Mouse (Mus musculus) lung, postnatal 14 days (tissue): Measurements from ENCODE around the gene S100z.
A peak's percentile ranks its signal among the peaks of the same experiment; 100 is the strongest.

Source experiments
- DNase-seq: peaks from one replicate; pipeline ENCODE4 v3.0.0; 2021

The S100z gene

DNA sequence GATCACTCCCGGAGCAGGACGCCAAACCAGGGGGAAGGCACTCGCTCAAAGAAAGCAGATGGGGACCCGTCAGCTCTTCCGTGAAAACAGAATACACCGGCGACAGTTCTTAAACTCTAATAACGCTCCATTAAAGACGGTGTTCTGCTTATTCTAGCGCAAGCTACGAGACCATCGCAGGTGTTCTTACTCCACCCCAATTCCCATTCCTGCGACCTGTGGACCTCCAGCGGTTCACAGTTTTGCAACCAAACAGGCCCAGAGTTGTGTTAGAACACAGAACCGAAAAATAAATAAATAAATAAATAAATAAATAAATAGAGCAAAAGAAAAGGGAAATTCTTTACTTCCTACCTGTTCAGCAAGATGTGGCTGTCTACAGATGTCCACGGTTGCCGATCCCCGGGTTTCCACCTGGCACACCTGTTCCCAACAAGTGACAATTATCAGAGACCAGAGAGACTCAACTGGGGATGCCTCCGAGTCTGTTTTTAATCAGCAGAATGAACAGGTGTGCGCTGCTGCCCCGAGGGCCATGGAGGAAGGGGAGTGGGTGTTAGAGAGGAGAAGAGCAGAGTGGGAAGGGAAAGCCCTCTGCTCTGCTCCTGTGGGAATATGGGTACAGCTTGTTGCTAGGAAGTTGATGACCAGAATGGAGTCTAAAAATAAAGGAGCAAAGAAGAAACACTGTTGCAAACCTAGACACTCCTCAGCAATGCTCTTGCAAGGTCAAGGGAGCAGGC is at the start of gene S100z:
TSS of gene S100z (minus strand) at position 51 of the 743 bp plus-strand sequence.
- DNase-seq = no peak

DNA sequence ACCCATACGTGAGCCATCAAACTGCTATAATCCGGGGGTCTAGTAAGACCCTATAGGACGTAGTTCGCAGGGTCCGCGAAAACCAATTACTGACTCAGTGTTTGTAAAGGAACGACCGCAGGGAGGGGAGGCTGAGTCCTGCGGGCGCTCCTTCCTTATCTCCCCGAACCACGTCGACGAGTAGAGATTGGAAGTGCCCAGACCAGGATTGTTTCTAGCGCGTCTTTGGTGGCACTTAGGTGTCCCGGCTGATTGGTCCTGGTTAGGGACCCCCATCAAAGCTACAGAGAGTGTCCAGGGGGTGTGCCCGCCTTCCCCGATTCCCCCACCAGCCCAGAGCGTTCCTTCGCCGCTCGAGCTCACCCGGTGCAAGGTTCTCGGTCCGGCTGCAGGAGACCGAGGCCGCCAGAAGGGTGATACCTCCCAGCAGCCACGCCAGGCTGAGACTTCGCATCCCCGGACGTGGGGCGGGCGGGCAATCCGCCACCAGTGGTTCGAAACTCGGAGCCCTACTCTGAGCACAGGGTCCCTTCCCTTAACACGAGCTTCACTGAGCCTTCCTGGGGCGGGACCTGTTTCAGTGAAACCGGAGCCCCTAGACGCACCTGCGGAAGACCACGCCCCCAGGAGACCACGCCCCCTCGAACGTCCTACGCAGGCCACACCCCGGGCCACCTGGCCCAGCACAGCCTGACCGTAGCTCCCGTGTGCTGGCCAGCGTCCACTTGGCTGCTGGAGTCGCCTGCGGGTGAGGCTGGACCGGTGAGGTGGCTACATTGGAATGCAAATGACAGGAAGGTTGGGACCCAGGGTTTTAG is 46.4 kb upstream of the S100z start, which contains the start of gene F2rl1:
TSS of gene F2rl1 (minus strand) at position 554 of the 818 bp plus-strand sequence.
- peak; percentile 85 for DNase-seq

DNA sequence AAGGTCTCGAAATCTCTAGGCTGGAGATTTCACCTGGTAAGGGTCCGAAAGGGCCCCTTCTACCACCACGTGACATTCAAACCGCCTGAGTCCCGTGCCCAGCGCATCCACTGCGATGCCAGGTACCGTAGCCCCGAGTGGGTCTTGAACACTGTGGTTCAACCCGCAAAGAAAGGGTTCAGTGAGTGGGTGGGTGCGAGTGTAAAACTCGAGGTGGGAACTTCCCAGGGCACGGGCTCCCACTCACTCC is 45.8 kb upstream of the S100z start:
- no peak for DNase-seq

DNA sequence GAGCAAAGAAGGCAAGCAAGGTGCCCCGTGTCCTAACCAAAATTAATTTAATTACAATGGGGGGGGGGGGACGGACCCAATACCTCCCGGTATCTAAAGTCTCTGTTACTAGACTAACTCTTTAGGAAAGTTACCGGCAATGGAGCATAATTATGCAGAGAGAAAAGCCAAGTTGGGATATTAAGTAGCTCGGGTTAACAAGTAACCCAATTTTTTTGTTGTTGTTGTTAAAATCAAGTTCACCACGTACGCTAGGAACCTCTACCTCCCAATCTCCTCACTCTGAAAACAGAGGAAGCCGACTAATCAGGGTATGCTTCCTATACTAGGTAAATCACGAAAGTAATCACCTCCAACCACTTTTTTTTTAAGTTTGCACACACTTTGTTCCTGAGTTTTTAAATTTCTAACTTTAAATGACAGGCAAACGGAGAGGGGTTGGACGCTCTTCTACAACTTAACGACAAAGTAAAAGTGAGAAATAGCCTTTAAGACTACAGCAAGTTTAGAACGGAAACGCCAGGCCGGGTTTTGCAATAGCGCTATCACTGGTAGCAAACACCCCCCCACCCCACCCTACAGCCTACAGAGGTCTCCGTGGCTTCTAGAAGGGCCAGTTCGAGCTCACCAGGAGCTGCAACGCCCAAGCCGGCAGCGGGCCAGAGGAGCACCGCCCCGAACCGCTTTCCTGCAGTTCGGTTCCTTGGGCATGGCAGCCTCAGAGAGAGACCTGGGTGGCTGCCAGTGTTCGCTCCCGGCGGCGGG is 45.3 kb upstream of the S100z start:
- DNase-seq = peak; percentile 60

- no peak for DNase-seq
Measured at GRCm38 (mm10) chr13:95522176-95522575, 43.7 kb upstream of the S100z start.

GRCm38 (mm10) chr13:95521029-95521428 is 42.5 kb upstream of the S100z start:
- DNase-seq = no peak

DNA sequence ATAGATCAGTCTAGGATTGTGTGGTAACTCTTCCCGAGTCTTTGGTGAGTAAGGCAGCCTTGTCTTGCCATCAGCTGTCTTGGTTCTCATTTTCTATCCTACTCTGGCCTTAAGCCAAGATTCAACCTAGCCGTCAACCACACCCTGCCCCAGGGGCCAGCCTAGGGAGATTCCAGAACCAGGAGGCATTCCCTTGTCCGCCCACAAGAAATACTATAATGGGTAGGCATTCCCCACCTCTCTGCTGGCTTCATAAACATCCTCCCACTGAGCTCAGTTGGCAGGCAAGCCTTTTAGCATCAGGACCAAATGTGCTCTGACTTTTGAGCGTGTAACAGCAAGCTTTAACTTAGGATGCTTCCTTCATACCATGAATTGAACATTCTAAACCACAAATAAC is 36.2 kb upstream of the S100z start:
- no peak for DNase-seq

DNA sequence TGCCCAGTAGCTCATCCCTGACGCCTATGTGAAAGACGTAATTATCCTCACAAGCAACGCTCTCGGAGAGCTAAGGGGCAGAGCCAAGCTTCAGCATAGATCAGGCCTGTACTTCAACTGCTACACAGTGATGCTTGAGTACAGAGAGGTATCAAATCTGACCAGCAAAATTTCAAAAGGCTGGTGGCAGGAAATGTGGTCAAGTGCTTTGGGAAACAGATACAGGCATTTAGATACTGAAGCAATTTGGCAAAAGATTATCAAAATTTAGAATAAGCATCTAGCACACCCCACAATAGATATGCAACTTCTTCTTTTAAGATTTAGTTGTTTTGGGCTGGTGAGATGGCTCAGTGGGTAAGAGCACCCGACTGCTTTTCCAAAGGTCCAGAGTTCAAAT is 31.5 kb upstream of the S100z start:
- no peak for DNase-seq

DNA sequence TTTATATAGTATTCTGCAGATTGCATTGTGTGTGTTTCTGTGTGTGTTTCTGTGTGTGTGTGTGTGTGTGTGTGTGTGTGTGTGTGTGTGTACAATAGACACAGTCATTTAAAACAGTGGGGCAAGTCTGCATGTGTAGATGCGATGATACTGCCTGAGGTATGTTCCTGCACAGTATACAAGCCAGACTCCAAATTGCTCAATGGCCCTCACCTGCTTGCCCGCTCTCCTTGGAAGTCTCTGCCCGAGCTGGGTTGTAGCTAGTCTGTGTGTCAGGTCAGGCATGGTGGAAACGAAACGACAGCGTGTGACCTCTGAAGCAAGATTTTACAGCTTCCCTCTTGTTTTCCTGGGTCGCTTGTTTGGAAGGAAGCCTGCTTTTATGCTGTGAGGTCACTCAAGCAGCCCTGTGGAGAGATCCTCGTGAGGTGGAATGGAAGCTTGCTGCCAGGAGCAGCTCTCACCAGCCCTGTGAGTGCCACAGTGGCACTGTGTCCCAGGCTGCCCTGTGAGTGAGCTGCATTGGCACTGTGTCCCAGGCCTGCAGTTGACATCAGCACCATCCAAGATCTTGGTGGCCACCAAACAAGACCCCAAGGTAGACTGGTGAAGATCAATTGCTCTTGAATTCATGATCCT is 24.9 kb upstream of the S100z start:
- peak; percentile 7 for DNase-seq

DNA sequence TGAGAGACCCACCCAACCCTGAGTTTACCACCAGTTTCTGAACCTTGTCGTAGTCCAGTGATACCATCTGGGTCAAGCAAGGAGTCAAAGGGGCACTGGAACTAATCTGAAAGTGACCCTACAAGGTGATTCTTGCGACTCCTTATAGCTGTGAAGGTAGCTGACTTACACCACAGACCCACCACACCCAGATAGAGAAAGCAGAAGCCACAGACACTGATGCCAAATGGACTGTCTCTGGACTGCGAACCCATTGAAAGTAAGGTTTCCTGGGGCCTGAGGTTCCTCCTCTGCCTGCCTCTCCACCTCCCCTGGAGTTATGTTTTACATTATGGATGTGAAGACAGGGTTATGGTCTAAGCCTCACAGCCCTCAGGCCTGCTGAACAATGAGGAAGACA is 18.1 kb upstream of the S100z start:
- DNase-seq = no peak

DNA sequence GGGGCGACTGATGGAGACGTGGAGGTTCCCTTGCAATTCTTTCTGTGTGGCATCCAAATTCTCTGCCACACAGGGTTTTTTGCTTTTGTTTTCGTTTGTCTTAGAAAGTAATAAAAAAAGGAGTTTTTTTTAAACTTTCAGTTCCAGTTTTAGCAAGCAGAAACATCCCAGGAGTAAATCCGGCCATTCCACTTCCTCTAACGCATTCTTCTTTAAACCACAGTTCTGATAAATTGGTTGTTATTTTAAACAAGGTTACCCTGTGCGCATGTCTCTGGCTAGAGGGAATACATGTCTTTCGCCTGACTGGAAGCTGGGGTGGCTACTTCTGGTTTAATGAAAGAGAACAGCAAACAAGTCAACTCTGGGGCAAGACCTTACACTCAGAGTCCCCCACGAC is 16.3 kb upstream of the S100z start:
- no peak for DNase-seq

DNA sequence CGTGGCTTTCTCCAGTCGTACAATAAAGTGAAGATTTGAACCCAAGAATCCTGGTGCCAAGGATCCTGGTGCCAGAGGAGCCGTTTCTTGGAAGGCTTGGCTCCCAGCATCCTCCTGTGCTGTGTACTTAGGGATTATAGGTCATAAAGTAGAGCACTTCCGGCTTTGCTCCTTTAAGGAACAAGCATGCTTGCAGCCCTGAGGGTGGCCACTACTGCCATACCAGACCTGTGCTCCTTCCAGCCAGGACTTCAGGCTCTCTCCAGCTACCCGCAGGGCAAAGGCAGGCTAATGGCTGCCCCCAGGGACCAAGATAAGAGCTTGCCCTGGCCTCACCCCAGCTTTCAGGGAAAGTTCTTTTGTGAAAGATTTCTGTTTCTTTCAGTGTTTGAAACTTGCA is 14.8 kb upstream of the S100z start:
- no peak for DNase-seq

GRCm38 (mm10) chr13:95491327-95491726 is 12.8 kb upstream of the S100z start:
- DNase-seq = no peak

DNA sequence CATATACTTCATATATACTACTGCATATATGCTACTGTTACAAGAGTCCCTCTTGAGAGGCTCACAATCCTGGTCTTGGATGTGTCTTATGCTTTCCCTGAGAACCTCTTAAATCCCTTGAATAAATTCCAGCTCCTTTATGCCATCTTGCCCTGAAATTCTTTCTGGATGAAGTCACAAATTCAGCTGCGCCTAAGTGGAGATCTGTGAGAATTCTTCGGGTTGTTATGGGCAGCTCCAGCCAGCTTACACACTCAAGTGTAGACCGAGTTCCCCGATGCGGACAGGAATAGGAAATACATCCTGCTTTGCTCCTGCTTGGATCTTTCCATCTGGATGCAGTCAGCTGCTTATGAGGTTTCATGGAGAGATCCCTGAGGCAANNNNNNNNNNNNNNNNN is 6.1 kb upstream of the S100z start:
- peak; percentile 11 for DNase-seq

- peak; percentile 87 for DNase-seq
Measured at GRCm38 (mm10) chr13:95481428-95481827, 2.9 kb upstream of the S100z start.

DNA sequence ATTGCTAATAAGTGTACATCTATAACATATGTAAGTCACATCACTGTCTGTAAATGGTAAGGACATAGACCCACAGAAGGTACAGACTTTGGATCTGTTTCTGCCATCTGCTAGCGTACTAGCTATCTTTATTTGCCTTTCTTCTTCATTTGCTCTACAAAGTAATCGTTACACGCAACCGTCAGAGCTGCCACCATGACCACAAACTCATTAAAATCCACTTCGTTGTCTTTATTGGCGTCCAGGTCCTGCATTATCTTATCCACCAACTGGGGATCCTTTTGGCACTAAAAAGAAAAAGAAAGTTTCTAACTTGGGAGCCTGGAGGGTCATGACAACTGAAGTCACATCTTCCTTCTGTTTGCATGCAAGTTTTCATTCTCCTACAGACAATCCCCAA is 1.3 kb downstream of the S100z start:
- DNase-seq = no peak

DNA sequence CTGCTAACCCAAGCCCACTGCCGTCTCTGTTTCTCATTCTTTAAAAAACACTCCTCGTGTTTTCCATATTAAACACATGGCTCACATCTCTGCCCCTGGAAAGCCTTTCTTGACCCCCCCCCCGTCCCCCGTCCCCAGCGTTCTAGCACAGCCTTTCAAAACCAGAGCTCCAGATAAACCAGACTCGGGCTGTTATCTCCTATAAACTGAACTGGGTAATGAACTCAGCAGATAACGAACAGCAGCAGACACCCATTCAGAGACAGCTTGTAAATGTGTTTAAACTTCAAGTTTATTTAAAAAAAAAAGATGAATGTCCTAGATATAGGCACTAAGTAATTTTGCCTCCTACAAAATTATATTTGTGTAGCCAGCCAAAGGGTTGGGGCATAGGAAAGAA is 3.4 kb downstream of the S100z start:
- no peak for DNase-seq

- no peak for DNase-seq
Measured at GRCm38 (mm10) chr13:95474294-95474693, 4.2 kb downstream of the S100z start.

DNA sequence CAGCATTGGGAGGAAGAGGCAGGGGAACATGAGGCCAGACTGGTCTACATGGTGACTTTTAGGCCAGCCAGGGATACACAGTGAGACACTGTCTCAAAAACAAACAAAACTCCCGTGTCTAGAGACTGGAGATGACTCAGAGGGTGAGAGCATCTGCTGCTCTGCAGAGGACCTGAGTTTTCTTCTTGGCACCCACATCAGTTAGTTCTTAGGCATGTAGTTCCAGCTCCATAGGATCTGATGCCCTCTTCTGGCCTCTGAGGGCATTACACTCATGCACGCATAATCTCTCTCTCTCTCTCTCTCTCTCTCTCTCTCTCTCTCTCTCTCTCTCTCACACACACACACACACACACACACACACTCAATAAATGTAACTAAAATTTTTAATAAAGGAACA is 7.6 kb downstream of the S100z start:
- DNase-seq = peak; percentile 11

GRCm38 (mm10) chr13:95451529-95451928 is 27.0 kb downstream of the S100z start:
- no peak for DNase-seq

DNA sequence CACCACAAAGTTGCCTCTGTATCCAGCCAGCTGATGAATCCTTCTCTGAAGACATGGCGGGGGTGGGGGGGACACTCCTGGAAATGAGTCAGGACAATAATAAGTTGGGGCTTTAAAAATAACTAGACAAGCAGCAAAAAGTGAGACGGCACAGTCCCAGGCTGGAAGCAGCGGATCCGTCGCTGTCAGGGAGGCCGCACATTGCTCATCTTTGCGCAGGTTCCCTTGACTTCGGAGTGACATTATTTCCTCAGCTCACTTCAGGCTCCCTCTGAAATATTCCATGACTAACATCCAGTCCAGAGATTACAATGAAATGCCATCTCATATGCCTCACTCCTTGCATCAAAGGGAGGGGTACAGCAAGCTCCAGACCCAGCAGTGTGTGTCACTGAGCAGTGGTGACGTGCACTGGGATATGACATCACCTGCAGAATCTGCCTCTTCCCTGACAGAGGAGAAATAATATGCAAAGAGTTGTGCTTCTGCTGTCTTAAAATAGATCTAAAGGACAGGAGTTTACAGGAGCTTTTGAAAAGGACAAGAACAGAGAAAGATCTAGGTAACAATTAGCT is 27.8 kb downstream of the S100z start:
- no peak for DNase-seq

DNA sequence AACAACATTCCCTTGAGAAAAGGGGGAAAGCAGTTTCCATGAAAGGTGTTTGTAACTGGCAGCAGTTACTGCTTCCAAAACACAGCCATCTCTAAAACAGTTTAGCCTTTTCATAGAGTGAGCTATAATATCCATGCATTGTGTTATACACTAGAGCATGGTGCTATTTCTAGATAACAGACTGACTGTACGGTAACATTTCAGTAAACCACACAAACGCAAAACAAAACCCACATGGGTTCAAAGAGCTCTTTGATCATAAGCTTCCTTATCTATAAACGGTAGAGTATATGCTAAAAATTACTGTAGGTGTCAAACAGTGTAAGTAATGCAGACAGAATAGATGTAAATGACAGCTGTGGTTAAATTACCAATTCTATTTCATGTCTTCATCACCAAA is 28.8 kb downstream of the S100z start:
- no peak for DNase-seq

- DNase-seq = no peak
Measured at GRCm38 (mm10) chr13:95444824-95445223, 33.7 kb downstream of the S100z start, which contains the start of gene Crhbp. TSS of gene Crhbp (minus strand) at chr13:95444924.
